Mouse (Mus musculus) neural tube, embryonic 13.5 days (tissue): Measurements from ENCODE around the gene Grik4. TPM values are rescaled to one million over a fixed set of nuclear protein-coding genes. Genes with fewer than 3 reads are reported as not detected.
A peak's percentile ranks its signal among the peaks of the same experiment; 100 is the strongest.

Experiments used
- ATAC-seq: fragments of 200-750 bp; cut with Nextera tagmentation; 2 replicates; pipeline ENCODE4 v1.8.0; 2017; ENCODE audit warnings: low read depth, mild to moderate bottlenecking, moderate TSS enrichment, moderate library complexity
- H3K27ac ChIP-seq: fragments of 300-500 bp; sonication (generic); replicated peaks from 2 replicates; pipeline ENCODE4 v1.5.1; 2015; ENCODE audit warnings: moderate library complexity, mild to moderate bottlenecking, inconsistent platforms
- H3K27me3 ChIP-seq: fragments of 300-500 bp; sonication (generic); 2 replicates; pipeline ENCODE4 v1.6.1; 2015; ENCODE audit warnings: mild to moderate bottlenecking, inconsistent platforms
- H3K36me3 ChIP-seq: fragments of 300-500 bp; sonication (generic); 2 replicates; pipeline ENCODE4 v1.6.1; 2015; ENCODE audit warnings: mild to moderate bottlenecking, inconsistent platforms
- H3K4me1 ChIP-seq: fragments of 300-500 bp; sonication (generic); replicated peaks from 2 replicates; pipeline ENCODE4 v1.6.1; 2015; ENCODE audit warnings: inconsistent platforms
- H3K4me2 ChIP-seq: fragments of 300-500 bp; sonication (generic); 2 replicates; pipeline ENCODE4 v1.6.1; 2015; ENCODE audit warnings: inconsistent platforms, mild to moderate bottlenecking, moderate library complexity
- H3K4me3 ChIP-seq: fragments of 300-500 bp; sonication (generic); 2 replicates; pipeline ENCODE4 v1.5.1; 2015; ENCODE audit warnings: mild to moderate bottlenecking, inconsistent platforms
- H3K9ac ChIP-seq: fragments of 300-500 bp; sonication (generic); 2 replicates; pipeline ENCODE4 v1.6.1; 2015; ENCODE audit warnings: moderate library complexity, mild to moderate bottlenecking, inconsistent platforms
- H3K9me3 ChIP-seq: fragments of 300-500 bp; sonication (generic); 2 replicates; pipeline ENCODE4 v1.6.1; 2016; ENCODE audit warnings: inconsistent platforms
- WGBS: fragments of 180-500 bp; shearing (Covaris S2); methylation state at CpG from one replicate; pipeline ENCODE4 v1.1.7; 2015; 5-methylcytosine and 5-hydroxymethylcytosine counted together
- polyA plus RNA-seq: library from polyadenylated mRNA; unstranded; fragments of >200 nt; fragmentation: Nextera tagmentation; extraction: Ambion mirVana; gene quantifications from 2 replicates; pipeline ENCODE4 v1.2.1, GENCODE M21; 2015

The Grik4 gene
- polyA plus RNA-seq, 1 experiment from 2014 or later: 8.3 TPM

DNA sequence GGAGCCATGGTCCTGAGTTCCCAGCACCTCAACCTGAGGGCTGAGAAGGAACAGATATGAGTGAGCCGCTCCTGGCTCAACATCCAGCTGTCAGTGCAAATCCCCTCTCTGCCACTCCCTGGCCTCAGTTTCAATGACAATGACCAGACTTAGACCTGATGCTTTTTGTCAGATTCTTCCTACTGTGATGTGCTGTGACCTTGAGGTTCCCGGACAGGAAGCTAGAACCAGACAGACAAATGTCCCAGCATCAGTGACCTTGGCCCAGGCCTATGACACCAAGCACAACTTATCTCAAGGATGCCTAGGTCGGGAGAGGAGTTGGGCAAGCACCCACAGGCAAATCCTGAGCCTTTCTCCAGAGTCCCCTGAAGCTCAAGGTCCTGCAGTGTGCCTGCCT lies 86.5 kb downstream of the Grik4 start:
- no peak for ATAC-seq
- Histone ChIP-seq H3K27me3 (peaks cover 28% of the 10 kb centered on the region), H3K9me3 (no peaks in the 10 kb centered on the region), H3K4me1 (peaks cover 9% of the 10 kb centered on the region; the same call in 1 of the 2 replicates), H3K9ac (no peak overlapping the region), H3K36me3 (no peaks in the 10 kb centered on the region), H3K4me3 (no peak overlapping the region), H3K4me2 (no peak overlapping the region), H3K27ac (no peak overlapping the region)
- 88% methylated on average over 3 of the region's 3 CpGs for WGBS

DNA sequence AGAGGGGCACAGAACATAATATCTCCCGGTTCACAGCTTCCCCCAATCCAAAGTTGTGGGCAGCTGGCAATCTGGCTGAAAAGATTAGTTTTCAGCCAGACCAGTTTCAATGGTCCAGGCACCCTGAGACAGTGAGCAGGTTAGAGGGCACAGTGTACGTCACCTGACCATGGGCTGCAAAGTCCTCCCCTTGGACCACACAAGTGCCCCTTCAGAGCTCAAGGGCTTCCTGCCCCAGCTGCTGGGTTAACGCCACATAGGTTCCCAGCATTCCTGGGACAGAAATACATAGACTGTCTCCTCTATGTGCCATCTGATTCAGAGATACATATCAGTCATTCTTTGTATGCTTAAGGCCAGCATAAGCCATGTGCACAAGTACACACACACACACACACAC lies 91.2 kb downstream of the Grik4 start:
- H3K36me3 ChIP-seq: no peaks in the 10 kb centered on the region
- peaks cover 9% of the 10 kb centered on the region for H3K4me1 ChIP-seq
- 0 out of 2 replicates have a peak, but pooled peaks cover 5% of the 10 kb centered on the region for H3K27me3 ChIP-seq
- H3K9me3 ChIP-seq: no peaks in the 10 kb centered on the region
- ATAC-seq: no peak
- 86% methylated on average over 3 of the region's 3 CpGs for WGBS
- no peak overlapping the region for H3K9ac ChIP-seq
- no peak overlapping the region for H3K27ac ChIP-seq
- H3K4me3 ChIP-seq: no peak overlapping the region
- H3K4me2 ChIP-seq: no peak overlapping the region

DNA sequence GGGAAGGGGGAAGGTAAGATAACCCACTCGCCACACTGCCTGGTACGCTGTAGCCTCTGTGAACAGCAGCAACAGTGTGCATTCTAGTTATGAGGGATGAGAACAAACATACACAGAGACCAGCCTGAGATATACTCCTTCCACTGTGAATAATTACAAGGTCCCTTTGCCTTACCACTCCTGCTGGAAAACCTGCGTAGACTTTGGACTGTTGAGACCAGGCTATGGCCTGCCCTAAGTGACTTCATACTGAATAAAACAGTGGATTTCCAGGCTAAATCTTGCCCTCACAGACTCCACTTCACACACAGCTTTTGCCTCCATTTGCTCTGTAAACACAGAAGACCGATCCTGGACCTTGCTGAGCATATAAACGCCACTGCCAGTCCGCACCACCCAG lies 94.2 kb downstream of the Grik4 start:
- H3K27ac ChIP-seq: no peak overlapping the region

GRCm38 (mm10) chr9:42848061-42848460 lies 96.2 kb downstream of the Grik4 start:
- Histone ChIP-seq H3K9me3 (no peaks in the 10 kb centered on the region), H3K27ac (peak overlapping the region; percentile 46; the same call in 1 of the 2 replicates), H3K4me2 (no peak overlapping the region), H3K9ac (no peak overlapping the region), H3K4me1 (peaks cover 22% of the 10 kb centered on the region), H3K36me3 (no peaks in the 10 kb centered on the region), H3K4me3 (no peak overlapping the region), H3K27me3 (peaks cover 5% of the 10 kb centered on the region; the same call in 1 of the 2 replicates)
- no peak for ATAC-seq
- 28% methylated on average over 8 of the region's 9 CpGs for WGBS

More for the DNA sequence above, 94.2 kb downstream of the Grik4 start:
- peaks cover 22% of the 10 kb centered on the region for H3K4me1 ChIP-seq
- H3K9me3 ChIP-seq: no peaks in the 10 kb centered on the region
- H3K9ac ChIP-seq: no peak overlapping the region
- H3K36me3 ChIP-seq: no peaks in the 10 kb centered on the region
- peaks cover 5% of the 10 kb centered on the region; the same call in 1 of the 2 replicates for H3K27me3 ChIP-seq
- no peak overlapping the region for H3K4me3 ChIP-seq
- no peak overlapping the region for H3K4me2 ChIP-seq
- 86% methylated on average over 6 of the region's 6 CpGs for WGBS
- ATAC-seq: no peak

- Histone ChIP-seq H3K4me3 (no peak overlapping the region), H3K36me3 (no peaks in the 10 kb centered on the region), H3K9me3 (no peaks in the 10 kb centered on the region), H3K4me2 (no peak overlapping the region), H3K9ac (no peak overlapping the region), H3K4me1 (peaks cover 22% of the 10 kb centered on the region), H3K27ac (no peak overlapping the region), H3K27me3 (peaks cover 5% of the 10 kb centered on the region; the same call in 1 of the 2 replicates)
- ATAC-seq: no peak
- 77% methylated on average over 10 of the region's 10 CpGs for WGBS
Measured at GRCm38 (mm10) chr9:42846676-42847425, 97.4 kb downstream of the Grik4 start.

GRCm38 (mm10) chr9:42846139-42846538 lies 98.2 kb downstream of the Grik4 start:
- Histone ChIP-seq H3K36me3 (no peaks in the 10 kb centered on the region), H3K27me3 (peaks cover 5% of the 10 kb centered on the region; the same call in 1 of the 2 replicates), H3K4me1 (peaks cover 18% of the 10 kb centered on the region), H3K9ac (no peak overlapping the region), H3K4me3 (no peak overlapping the region), H3K27ac (no peak overlapping the region), H3K9me3 (no peaks in the 10 kb centered on the region), H3K4me2 (no peak overlapping the region)
- WGBS: 81% methylated on average over 4 of the region's 4 CpGs
- no peak for ATAC-seq

- H3K27ac ChIP-seq: no peak overlapping the region
- no peaks in the 10 kb centered on the region for H3K9me3 ChIP-seq
- ATAC-seq: no peak
- H3K4me2 ChIP-seq: no peak overlapping the region
- 89% methylated on average over 5 of the region's 5 CpGs for WGBS
- peaks cover 18% of the 10 kb centered on the region for H3K4me1 ChIP-seq
- no peak overlapping the region for H3K4me3 ChIP-seq
- no peaks in the 10 kb centered on the region for H3K36me3 ChIP-seq
- H3K9ac ChIP-seq: no peak overlapping the region
- peaks cover 2% of the 10 kb centered on the region; the same call in 1 of the 2 replicates for H3K27me3 ChIP-seq
Measured at GRCm38 (mm10) chr9:42844301-42844700, 100.0 kb downstream of the Grik4 start.

GRCm38 (mm10) chr9:42838299-42838698 lies 106.0 kb downstream of the Grik4 start:
- no peak overlapping the region for H3K27ac ChIP-seq
- WGBS: 66% methylated on average over 5 of the region's 5 CpGs
- H3K4me1 ChIP-seq: peaks cover 12% of the 10 kb centered on the region; the same call in 1 of the 2 replicates
- no peaks in the 10 kb centered on the region for H3K9me3 ChIP-seq
- no peak overlapping the region for H3K4me3 ChIP-seq
- H3K36me3 ChIP-seq: no peaks in the 10 kb centered on the region
- H3K27me3 ChIP-seq: no peaks in the 10 kb centered on the region
- ATAC-seq: no peak
- H3K4me2 ChIP-seq: no peak overlapping the region
- H3K9ac ChIP-seq: 0 out of 2 replicates have a peak overlapping the region, but pooled peaks have one; percentile 3

- Histone ChIP-seq H3K9me3 (no peaks in the 10 kb centered on the region), H3K4me2 (no peak overlapping the region), H3K9ac (no peak overlapping the region), H3K4me1 (peaks cover 12% of the 10 kb centered on the region; the same call in 1 of the 2 replicates), H3K27ac (no peak overlapping the region), H3K27me3 (no peaks in the 10 kb centered on the region), H3K4me3 (no peak overlapping the region), H3K36me3 (no peaks in the 10 kb centered on the region)
- no peak for ATAC-seq
- WGBS: 80% methylated on average over 6 of the region's 6 CpGs
Measured at GRCm38 (mm10) chr9:42837498-42837897, 106.8 kb downstream of the Grik4 start.

- WGBS: 86% methylated on average over 6 of the region's 6 CpGs
- no peaks in the 10 kb centered on the region for H3K9me3 ChIP-seq
- H3K27me3 ChIP-seq: peaks cover 8% of the 10 kb centered on the region
- no peak for ATAC-seq
- H3K27ac ChIP-seq: no peak overlapping the region
- no peak overlapping the region for H3K4me3 ChIP-seq
- peaks cover 10% of the 10 kb centered on the region for H3K4me1 ChIP-seq
- H3K9ac ChIP-seq: no peak overlapping the region
- H3K36me3 ChIP-seq: no peaks in the 10 kb centered on the region
- H3K4me2 ChIP-seq: no peak overlapping the region
Measured at GRCm38 (mm10) chr9:42831558-42831957, 112.7 kb downstream of the Grik4 start.

GRCm38 (mm10) chr9:42819247-42819646 lies 125.0 kb downstream of the Grik4 start:
- no peak for ATAC-seq
- peaks cover 15% of the 10 kb centered on the region for H3K4me1 ChIP-seq
- H3K27me3 ChIP-seq: no peaks in the 10 kb centered on the region
- no peak overlapping the region for H3K9ac ChIP-seq
- H3K36me3 ChIP-seq: no peaks in the 10 kb centered on the region
- no peaks in the 10 kb centered on the region for H3K9me3 ChIP-seq
- no peak overlapping the region for H3K4me2 ChIP-seq
- 38% methylated on average over 3 of the region's 3 CpGs for WGBS
- H3K27ac ChIP-seq: no peak overlapping the region
- H3K4me3 ChIP-seq: no peak overlapping the region

- no peaks in the 10 kb centered on the region for H3K27me3 ChIP-seq
- H3K9ac ChIP-seq: no peak overlapping the region
- ATAC-seq: no peak
- H3K4me2 ChIP-seq: no peak overlapping the region
- WGBS: 76% methylated on average over 1 of the region's 1 CpGs
- H3K36me3 ChIP-seq: no peaks in the 10 kb centered on the region
- no peak overlapping the region for H3K27ac ChIP-seq
- peaks cover 15% of the 10 kb centered on the region for H3K4me1 ChIP-seq
- no peaks in the 10 kb centered on the region for H3K9me3 ChIP-seq
- H3K4me3 ChIP-seq: no peak overlapping the region
Measured at GRCm38 (mm10) chr9:42816815-42817214, 127.5 kb downstream of the Grik4 start.
